Mouse (Mus musculus): ENCODE data around the gene Exosc5.

GRCm38 (mm10) chr7:25626509-25627430 lies 32.2 kb upstream of the Exosc5 start, which contains the start of gene B3gnt8:
- TF ChIP-seq CTCF (IDR thresholded peaks at IDR 0.05; ENCODE audit: low read depth), result no peak
- 0 out of 2 replicates have a peak, but pooled peaks have one; percentile 59 for TF ChIP-seq EP300 (IDR thresholded peaks at IDR 0.05; ENCODE audit: low read depth)
